Mouse (Mus musculus) heart, postnatal 0 days (tissue): ENCODE measurements around the gene Olfr76. TPM values are rescaled to one million over a fixed set of nuclear protein-coding genes. Genes with fewer than 3 reads are reported as not detected.
"Not testable (repeated sequence)": the region's sequence is repeated elsewhere in the genome, so short reads cannot be mapped to it uniquely, and the experiment has no call there.

Source experiments
- ATAC-seq: fragments of 200-750 bp; cut with Nextera tagmentation; 2 replicates; pipeline ENCODE4 v1.8.0; 2017; ENCODE audit warnings: low read depth, moderate number of reproducible peaks, moderate library complexity; ENCODE audit not compliant: insufficient read depth
- DNase-seq: peaks from one replicate; pipeline ENCODE4 v3.0.0-alpha.2; 2016; ENCODE audit warnings: low spot score
- H3K27ac ChIP-seq: fragments of 300-500 bp; sonication (generic); 2 replicates; pipeline ENCODE4 v1.5.1; 2014; ENCODE audit warnings: low read depth, mild to moderate bottlenecking
- H3K27me3 ChIP-seq: fragments of 300-500 bp; sonication (generic); 2 replicates; pipeline ENCODE4 v1.6.1; 2014; ENCODE audit warnings: low read length, mixed read lengths; ENCODE audit not compliant: control insufficient read depth, insufficient read depth
- H3K36me3 ChIP-seq: fragments of 300-500 bp; sonication (generic); replicated peaks from 2 replicates; pipeline ENCODE4 v1.6.1; 2014; ENCODE audit warnings: low read length, mixed read lengths; ENCODE audit not compliant: control insufficient read depth, insufficient read depth
- H3K4me1 ChIP-seq: fragments of 300-500 bp; sonication (generic); 2 replicates; pipeline ENCODE4 v1.6.1; 2014; ENCODE audit warnings: antibody characterized with exemption; ENCODE audit not compliant: control insufficient read depth, insufficient read depth
- H3K4me2 ChIP-seq: fragments of 300-500 bp; sonication (generic); 2 replicates; pipeline ENCODE4 v1.6.1; 2014; ENCODE audit warnings: low read depth, mild to moderate bottlenecking, low read length, moderate library complexity
- H3K4me3 ChIP-seq: fragments of 300-500 bp; sonication (generic); 2 replicates; pipeline ENCODE4 v1.5.1; 2014; ENCODE audit warnings: low read depth, low read length
- H3K9ac ChIP-seq: fragments of 300-500 bp; sonication (generic); replicated peaks from 2 replicates; pipeline ENCODE4 v1.6.1; 2014; ENCODE audit warnings: low read depth, low read length, mixed read lengths
- H3K9me3 ChIP-seq: fragments of 300-500 bp; sonication (generic); replicated peaks from 2 replicates; pipeline ENCODE4 v1.6.1; 2016; ENCODE audit warnings: low read length; ENCODE audit not compliant: control insufficient read depth
- CTCF ChIP-seq: IDR thresholded peaks from 2 replicates; pipeline ENCODE4 v1.5.1; 2016; ENCODE audit warnings: antibody characterized with exemption, control low read depth, low read depth
- EP300 ChIP-seq: IDR thresholded peaks from 2 replicates; pipeline ENCODE4 v1.6.1; 2016; ENCODE audit warnings: antibody characterized with exemption, low read depth
- WGBS: fragments of 180-500 bp; shearing (Covaris S2); extraction: QIAGEN DNeasy Blood & Tissue Kit; methylation state at CpG from one replicate; pipeline ENCODE4 v1.1.7; 2014; 5-methylcytosine and 5-hydroxymethylcytosine counted together
- polyA plus RNA-seq: library from polyadenylated mRNA; unstranded; fragments of >200 nt; fragmentation: Nextera tagmentation; extraction: Ambion mirVana; gene quantifications from 2 replicates; pipeline ENCODE4 v1.2.1, GENCODE M21; 2015
- total RNA-seq: library from RNA; depleted of rRNA; stranded (reverse); fragments of >200 nt; gene quantifications from 2 replicates; pipeline ENCODE4 v1.2.3, GENCODE M21; 2014; ENCODE audit warnings: low replicate concordance

The Olfr76 gene
- total and polyA plus RNA-seq, 2 experiments from 2014 or later = not detected

DNA sequence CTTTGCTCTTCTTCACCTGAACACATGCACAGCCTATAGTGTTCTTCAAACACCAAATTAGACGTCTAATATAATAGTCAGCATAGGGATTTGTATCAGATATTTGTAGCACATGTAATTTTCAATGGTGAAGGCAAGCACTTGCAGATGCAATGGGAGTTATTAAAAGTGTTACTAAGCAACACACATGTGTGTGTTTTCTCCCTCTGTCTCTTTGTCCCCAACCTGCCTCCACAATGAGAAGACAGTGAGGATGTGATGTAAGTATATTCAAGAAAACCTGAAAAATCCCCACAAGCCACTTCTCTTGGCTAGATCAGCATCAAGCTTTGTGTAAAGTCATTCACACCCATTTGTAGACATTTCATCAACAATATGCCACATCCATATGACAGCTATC is 7.2 kb downstream of the Olfr76 start, which contains the start of gene Olfr1428:
Olfr1428 (minus strand) TSS at position 101 of the 400 bp plus-strand sequence.
- Histone ChIP-seq H3K4me2 (no peak within 1 kb of the TSS), H3K4me1 (no peaks in the 10 kb centered on the region), H3K9ac (no peak within 1 kb of the TSS), H3K27me3 (no peaks in the 10 kb centered on the region), H3K27ac (no peak within 1 kb of the TSS), H3K9me3 (no peaks in the 10 kb centered on the region), H3K4me3 (no peak within 1 kb of the TSS), H3K36me3 (no peaks in the 10 kb centered on the region)
- DNase-seq (no peak), ATAC-seq (no peak)
- 60% methylated on average over 1 of the region's 1 CpGs for WGBS
- TF ChIP-seq EP300 = no peak
- no peak for TF ChIP-seq CTCF

DNA sequence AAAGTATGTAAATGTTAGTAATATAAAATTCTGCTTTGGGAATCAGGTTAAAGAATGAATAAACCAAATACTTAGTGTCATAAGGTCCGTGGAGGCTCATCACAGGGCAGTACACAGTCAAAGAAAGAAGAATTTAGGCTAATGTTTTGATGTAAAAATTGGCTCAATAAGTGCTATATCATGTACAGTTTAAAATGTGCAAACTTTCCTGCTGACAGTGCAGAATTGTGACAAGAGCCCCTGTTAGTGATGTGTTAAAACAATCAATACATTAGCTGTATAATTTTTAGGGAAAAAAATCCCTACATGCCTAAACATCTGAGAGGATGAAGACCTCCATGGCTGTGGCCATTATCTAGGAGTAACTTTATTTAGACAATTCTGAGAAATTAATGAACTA is 9.2 kb downstream of the Olfr76 start:
- H3K9me3 ChIP-seq = no peaks in the 10 kb centered on the region
- H3K27me3 ChIP-seq = no peaks in the 10 kb centered on the region
- H3K9ac ChIP-seq = no peak overlapping the region
- no peak overlapping the region for H3K4me2 ChIP-seq
- H3K36me3 ChIP-seq = no peaks in the 10 kb centered on the region
- ATAC-seq = no peak
- H3K27ac ChIP-seq = no peak overlapping the region
- 47% methylated on average over 1 of the region's 1 CpGs for WGBS
- no peak for DNase-seq
- H3K4me3 ChIP-seq = no peak overlapping the region
- TF ChIP-seq EP300 (no peak), CTCF (no peak)
- H3K4me1 ChIP-seq = no peaks in the 10 kb centered on the region

DNA sequence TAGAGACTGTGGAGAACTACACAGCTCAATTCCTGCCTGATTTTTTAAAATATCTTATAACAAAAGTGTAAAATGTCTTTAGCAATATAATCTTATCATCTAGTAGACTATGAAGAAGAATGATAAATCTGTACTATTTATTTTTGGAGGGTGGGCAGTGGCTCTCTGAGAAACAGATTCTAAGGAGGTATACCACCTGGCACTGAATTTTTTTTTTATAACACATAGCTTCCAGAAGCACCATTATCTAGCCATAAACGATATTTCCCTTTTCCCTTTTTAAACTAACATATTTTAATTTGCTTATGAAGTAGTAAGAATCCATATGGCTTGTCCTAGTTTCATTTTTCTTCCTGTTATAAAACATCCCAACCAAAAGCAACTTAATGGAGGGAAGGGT is 18.5 kb downstream of the Olfr76 start:
- H3K27ac ChIP-seq = no peak overlapping the region
- H3K27me3 ChIP-seq = no peaks in the 10 kb centered on the region
- no peaks in the 10 kb centered on the region for H3K9me3 ChIP-seq
- 35% methylated on average over 1 of the region's 1 CpGs for WGBS
- TF ChIP-seq EP300 (no peak), CTCF (no peak)
- H3K9ac ChIP-seq = no peak overlapping the region
- H3K4me1 ChIP-seq = no peaks in the 10 kb centered on the region
- ATAC-seq (no peak), DNase-seq (no peak)
- H3K4me3 ChIP-seq = no peak overlapping the region
- H3K4me2 ChIP-seq = no peak overlapping the region
- no peaks in the 10 kb centered on the region for H3K36me3 ChIP-seq

DNA sequence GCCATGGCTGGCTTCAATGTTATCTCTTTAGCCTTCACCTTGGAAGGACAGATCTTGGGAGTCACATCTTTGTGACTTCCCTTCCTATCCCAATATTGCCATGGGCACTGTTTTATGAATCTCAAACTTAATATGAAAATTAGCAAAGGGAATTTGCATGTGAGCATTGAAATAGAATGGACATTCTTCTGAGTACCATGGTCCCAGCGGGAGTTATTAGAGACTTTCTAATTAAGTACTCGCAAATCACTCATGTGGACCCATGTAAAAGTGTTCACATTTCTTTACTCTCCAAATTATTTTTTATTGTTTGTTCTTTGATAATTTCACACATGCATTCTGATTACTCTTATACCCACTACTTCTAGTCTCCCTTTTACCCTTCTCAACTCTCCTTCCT is 19.8 kb downstream of the Olfr76 start, which contains the start of gene Olfr1427:
Olfr1427 (minus strand) TSS at position 101 of the 400 bp plus-strand sequence.
- Histone ChIP-seq H3K27me3 (no peaks in the 10 kb centered on the region), H3K4me2 (no peak within 1 kb of the TSS), H3K9ac (no peak within 1 kb of the TSS), H3K9me3 (no peaks in the 10 kb centered on the region), H3K4me1 (no peaks in the 10 kb centered on the region), H3K27ac (no peak within 1 kb of the TSS), H3K4me3 (no peak within 1 kb of the TSS), H3K36me3 (no peaks in the 10 kb centered on the region)
- TF ChIP-seq EP300 = no peak
- TF ChIP-seq CTCF = no peak
- ATAC-seq (no peak), DNase-seq (no peak)
- 88% methylated on average over 2 of the region's 2 CpGs for WGBS

DNA sequence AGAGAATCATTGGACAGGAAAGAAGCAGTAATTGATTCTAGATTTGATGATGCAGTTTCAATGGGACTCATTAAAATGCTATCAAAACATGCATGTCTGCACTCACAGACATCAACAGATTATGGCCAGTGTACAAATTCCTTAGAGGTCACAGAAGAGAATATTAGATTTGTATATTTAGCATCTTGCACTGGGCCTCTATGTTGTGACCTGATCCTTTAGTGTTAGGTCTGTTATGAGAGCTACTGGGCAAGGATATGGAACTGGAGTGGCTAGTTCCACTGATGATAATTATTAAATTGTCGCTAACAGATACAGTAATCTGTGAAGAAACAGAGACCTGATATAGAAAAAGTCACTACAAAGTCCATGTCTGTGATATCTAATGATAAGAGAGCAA is 31.1 kb downstream of the Olfr76 start, which contains the start of gene Olfr1426:
Olfr1426 (minus strand) TSS at position 101 of the 400 bp plus-strand sequence.
- H3K36me3 ChIP-seq = no peaks in the 10 kb centered on the region
- H3K9ac ChIP-seq = no peak within 1 kb of the TSS
- H3K9me3 ChIP-seq = no peaks in the 10 kb centered on the region
- WGBS = 48% methylated on average over 1 of the region's 1 CpGs
- H3K27ac ChIP-seq = no peak within 1 kb of the TSS
- no peak within 1 kb of the TSS for H3K4me2 ChIP-seq
- H3K4me3 ChIP-seq = no peak within 1 kb of the TSS
- no peak for TF ChIP-seq EP300
- TF ChIP-seq CTCF = no peak
- ATAC-seq = no peak
- no peak for DNase-seq
- no peaks in the 10 kb centered on the region for H3K27me3 ChIP-seq
- no peaks in the 10 kb centered on the region for H3K4me1 ChIP-seq

DNA sequence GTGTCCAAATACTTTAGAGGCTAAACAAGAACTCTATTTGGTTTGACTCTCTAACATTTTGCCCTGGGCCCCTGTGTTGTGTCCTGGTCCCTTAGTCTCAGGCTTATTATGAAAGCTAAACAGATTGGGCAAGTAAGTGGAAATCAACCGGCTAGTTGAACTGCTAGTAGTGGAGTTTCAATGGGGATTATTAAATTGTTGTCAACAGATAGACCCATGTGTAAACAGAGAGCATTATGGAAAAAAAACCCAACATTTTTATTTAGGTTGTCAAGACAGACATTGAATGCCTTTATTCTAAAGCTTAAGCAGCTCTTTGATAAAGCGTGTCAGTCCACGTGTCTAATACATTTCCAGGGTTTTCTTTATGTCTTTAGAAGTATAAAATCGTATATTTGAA is 45.4 kb downstream of the Olfr76 start, which contains the start of gene Olfr1425:
Olfr1425 (minus strand) TSS at position 101 of the 400 bp plus-strand sequence.
- not testable (repeated sequence) for H3K9ac ChIP-seq, H3K4me2 ChIP-seq, DNase-seq, H3K4me1 ChIP-seq, H3K9me3 ChIP-seq, H3K27ac ChIP-seq, H3K4me3 ChIP-seq, H3K27me3 ChIP-seq, H3K36me3 ChIP-seq, ATAC-seq
- 70% methylated on average over 4 of the region's 4 CpGs for WGBS

DNA sequence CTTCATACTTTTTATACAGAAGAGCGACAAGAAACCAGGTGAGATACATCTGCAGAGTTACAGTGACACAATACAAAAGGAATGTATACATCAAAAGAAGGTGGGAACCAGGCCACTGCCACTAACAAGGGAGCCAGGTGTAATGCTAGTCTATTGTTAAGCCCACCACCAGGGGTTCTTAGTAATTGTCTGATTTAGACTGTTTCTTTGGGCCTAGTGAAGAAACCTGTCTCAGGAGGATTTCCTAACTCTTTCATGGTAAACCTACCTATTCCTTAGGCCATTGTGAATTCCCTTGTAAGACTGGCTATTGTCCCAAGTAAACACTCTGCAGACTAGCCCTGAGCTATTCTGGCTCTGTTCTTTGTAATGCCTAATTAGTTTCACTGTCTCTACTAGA is 53.5 kb downstream of the Olfr76 start:
- not testable (repeated sequence) for ATAC-seq, H3K4me2 ChIP-seq, H3K9ac ChIP-seq, H3K9me3 ChIP-seq, H3K36me3 ChIP-seq, H3K4me3 ChIP-seq, DNase-seq, H3K27me3 ChIP-seq, H3K4me1 ChIP-seq, H3K27ac ChIP-seq
- 69% methylated on average over 1 of the region's 1 CpGs for WGBS
